Mouse (Mus musculus) heart, embryonic 10.5 days (tissue): ENCODE data around the gene Aldh3b3. TPM values are rescaled to one million over a fixed set of nuclear protein-coding genes. Genes with fewer than 3 reads are reported as not detected.

Experiments
- DNase-seq: peaks from one replicate; pipeline ENCODE4 v3.0.0-alpha.2; 2017; ENCODE audit warnings: low spot score
- H3K27ac ChIP-seq: fragments of 300-500 bp; sonication (generic); 2 replicates; pipeline ENCODE4 v1.5.1; 2016; ENCODE audit warnings: mild to moderate bottlenecking
- H3K27me3 ChIP-seq: fragments of 300-500 bp; sonication (generic); 2 replicates; pipeline ENCODE4 v1.6.1; 2016; ENCODE audit warnings: mild to moderate bottlenecking; ENCODE audit not compliant: poor library complexity, insufficient read depth, severe bottlenecking
- H3K36me3 ChIP-seq: fragments of 300-500 bp; sonication (generic); 2 replicates; pipeline ENCODE4 v1.6.1; 2016; ENCODE audit warnings: mild to moderate bottlenecking, moderate library complexity
- H3K4me1 ChIP-seq: fragments of 300-500 bp; sonication (generic); 2 replicates; pipeline ENCODE4 v1.6.1; 2016; ENCODE audit warnings: mild to moderate bottlenecking
- H3K4me3 ChIP-seq: fragments of 300-500 bp; sonication (generic); 2 replicates; pipeline ENCODE4 v1.5.1; 2016; ENCODE audit warnings: mild to moderate bottlenecking, moderate library complexity
- H3K9me3 ChIP-seq: fragments of 300-500 bp; sonication (generic); 2 replicates; pipeline ENCODE4 v1.6.1; 2016; ENCODE audit warnings: mild to moderate bottlenecking, moderate library complexity
- WGBS: fragments of 180-500 bp; shearing (Covaris S2); methylation state at CpG from one replicate; pipeline ENCODE4 v1.1.7; 2016; 5-methylcytosine and 5-hydroxymethylcytosine counted together
- polyA plus RNA-seq: library from polyadenylated mRNA; unstranded; fragments of >200 nt; fragmentation: Nextera tagmentation; extraction: Ambion mirVana; gene quantifications from 2 replicates; pipeline ENCODE4 v1.2.1, GENCODE M21; 2016

The Aldh3b3 gene
- polyA plus RNA-seq, 1 experiment from 2014 or later, result not detected

DNA sequence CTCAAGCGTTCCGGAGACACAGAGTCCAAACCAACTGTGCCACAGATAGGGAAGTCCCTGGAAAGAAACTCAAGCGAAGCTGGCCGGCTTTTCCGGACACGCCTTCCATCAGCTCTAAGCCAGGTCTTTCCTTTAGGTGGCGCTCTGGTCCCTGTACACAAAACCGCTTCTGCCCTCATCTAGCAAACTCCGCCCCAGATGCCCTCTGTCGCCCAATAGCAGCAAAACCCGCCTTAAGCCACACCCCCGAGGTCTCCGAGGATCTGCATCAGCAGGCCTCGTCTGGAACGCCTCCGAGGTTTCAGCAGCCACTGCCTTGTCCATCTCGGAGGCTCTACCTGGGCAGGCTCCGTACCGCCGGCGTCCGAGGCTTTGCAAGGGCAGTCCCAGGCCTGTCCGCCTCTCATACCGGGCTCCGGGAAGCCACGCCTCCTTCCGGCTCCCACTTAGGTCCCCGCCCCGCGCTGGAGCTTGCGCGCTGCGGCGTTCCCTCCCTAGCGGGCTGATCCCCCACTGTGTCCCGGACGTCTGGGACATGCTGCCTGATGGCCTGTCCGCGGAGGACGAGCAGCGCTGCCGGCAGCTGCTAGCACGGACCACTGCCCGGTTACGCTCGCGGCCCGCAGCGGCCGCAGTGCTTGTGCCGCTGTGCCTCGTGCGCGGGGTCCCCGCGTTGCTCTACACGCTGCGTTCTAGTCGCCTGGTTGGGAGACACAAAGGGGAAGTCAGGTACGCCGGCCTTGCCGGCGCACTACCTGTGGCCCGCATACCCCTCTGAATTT lies 41.9 kb downstream of the Aldh3b3 start, which contains the start of the genes Nudt8 and Gm49405:
Nudt8 (plus strand) TSS at position 462 of the 782 bp plus-strand sequence.
Gm49405 (plus strand) TSS at position 508 of the 782 bp plus-strand sequence.
- H3K27me3 ChIP-seq, result 0 out of 2 replicates have a peak, but pooled peaks cover 7% of the 10 kb centered on the region
- peak within 1 kb of the TSS; percentile 82 for H3K4me3 ChIP-seq
- H3K36me3 ChIP-seq, result peaks cover 17% of the 10 kb centered on the region
- H3K27ac ChIP-seq, result peak within 1 kb of the TSS; percentile 97
- H3K4me1 ChIP-seq, result peaks cover 62% of the 10 kb centered on the region
- under 1% methylated on average over 64 of the region's 64 CpGs for WGBS
- no peaks in the 10 kb centered on the region for H3K9me3 ChIP-seq
- DNase-seq, result peak; percentile 99

DNA sequence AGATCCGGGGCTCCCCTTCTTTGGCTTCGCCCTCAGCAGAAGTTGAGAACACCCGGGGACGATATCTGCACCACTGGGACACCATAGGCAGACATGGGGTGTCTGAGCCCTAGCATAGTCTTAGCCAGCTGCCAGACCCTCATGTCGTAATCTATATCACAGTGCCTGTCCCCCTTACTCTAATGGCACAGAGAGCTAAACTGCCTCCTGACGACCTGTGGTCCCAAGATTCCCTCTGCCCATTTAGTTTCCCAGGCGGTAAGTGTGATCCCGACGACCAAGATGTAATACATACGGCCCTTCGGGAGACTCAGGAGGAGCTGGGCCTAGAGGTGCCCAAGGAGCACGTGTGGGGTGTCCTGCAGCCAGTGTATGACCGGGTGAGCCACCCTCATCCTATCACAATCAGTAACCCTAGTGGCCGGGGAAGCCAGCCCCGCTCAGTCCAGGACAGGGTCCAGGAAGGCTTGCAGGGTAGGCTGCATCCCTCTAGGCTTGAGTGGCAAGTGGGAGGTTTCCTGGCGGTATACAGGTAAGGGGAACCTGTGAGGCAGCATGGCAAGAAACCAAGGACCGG lies 42.6 kb downstream of the Aldh3b3 start:
- H3K27ac ChIP-seq, result peak overlapping the region; percentile 97
- H3K27me3 ChIP-seq, result 0 out of 2 replicates have a peak, but pooled peaks cover 7% of the 10 kb centered on the region
- peaks cover 23% of the 10 kb centered on the region for H3K36me3 ChIP-seq
- no peaks in the 10 kb centered on the region for H3K9me3 ChIP-seq
- 19% methylated on average over 17 of the region's 17 CpGs for WGBS
- peaks cover 64% of the 10 kb centered on the region for H3K4me1 ChIP-seq
- H3K4me3 ChIP-seq, result peak overlapping the region; percentile 82
- DNase-seq, result no peak

DNA sequence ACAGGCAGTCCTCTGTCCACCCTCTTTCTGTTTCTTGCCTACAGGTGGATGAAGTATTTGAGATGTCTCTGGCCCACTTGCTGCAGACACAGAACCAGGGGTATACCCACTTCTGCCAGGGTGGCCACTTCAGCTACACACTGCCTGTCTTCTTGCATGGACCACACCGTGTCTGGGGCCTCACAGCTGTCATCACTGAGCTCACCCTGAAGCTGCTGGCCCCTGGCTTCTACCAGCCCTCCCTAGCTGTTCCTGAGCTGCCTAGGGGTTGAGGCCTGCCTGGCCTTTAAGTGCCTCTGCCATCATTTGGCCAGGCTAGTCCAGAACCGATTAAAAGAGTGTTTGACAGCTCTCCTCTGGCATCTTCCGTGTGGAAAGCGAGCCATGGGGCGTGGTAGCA lies 43.3 kb downstream of the Aldh3b3 start:
- Histone ChIP-seq H3K27me3 (0 out of 2 replicates have a peak, but pooled peaks cover 7% of the 10 kb centered on the region), H3K4me3 (peak overlapping the region; percentile 82), H3K27ac (peak overlapping the region; percentile 97), H3K36me3 (peaks cover 30% of the 10 kb centered on the region), H3K4me1 (peaks cover 63% of the 10 kb centered on the region), H3K9me3 (no peaks in the 10 kb centered on the region)
- no peak for DNase-seq
- 71% methylated on average over 5 of the region's 5 CpGs for WGBS

DNA sequence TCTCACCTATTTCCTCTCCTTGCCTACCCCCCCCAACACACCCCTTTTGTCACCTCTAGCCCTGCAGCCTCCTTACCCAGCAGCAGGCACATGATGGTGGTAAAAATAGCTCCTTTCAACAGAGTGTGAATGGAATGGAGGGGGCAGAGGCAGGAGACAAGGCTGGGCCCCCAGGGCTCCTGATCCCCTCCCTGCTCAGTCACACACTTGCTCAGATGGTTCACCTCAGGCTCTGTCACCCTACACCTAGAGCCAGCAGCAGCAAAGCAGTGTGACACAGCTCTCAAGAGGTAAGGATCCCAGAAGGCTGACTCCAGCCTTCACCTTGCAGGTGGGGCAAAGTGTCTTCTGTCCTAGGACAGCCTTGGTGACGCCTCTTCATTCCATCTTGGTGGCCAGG lies 44.7 kb downstream of the Aldh3b3 start, which contains the start of gene Doc2g:
Doc2g (plus strand) TSS at position 202 of the 400 bp plus-strand sequence.
- Histone ChIP-seq H3K4me1 (peaks cover 57% of the 10 kb centered on the region), H3K27ac (peak within 1 kb of the TSS; percentile 97), H3K27me3 (0 out of 2 replicates have a peak, but pooled peaks cover 7% of the 10 kb centered on the region), H3K4me3 (peak within 1 kb of the TSS; percentile 82), H3K9me3 (no peaks in the 10 kb centered on the region), H3K36me3 (peaks cover 44% of the 10 kb centered on the region)
- no peak for DNase-seq
- whole genome bisulfite sequencing, result 63% methylated on average over 1 of the region's 1 CpGs

DNA sequence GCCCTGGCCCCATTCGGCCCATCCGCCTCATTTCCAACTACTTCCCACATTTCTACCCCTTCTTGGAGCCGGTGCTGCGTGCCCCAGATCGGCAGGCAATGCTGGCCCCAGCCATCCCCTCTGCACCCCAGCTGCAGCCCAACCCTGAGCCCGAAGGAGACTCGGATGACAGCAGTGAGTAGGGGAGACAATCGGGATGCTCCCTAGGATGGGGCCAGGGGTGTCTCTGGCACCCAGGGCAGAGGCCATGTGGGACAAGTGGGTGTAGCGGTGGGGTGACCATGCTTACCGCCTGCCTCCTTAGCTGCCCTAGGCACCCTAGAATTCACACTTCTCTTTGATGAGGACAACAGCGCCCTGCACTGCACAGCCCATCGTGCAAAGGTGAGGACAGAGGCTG lies 45.2 kb downstream of the Aldh3b3 start:
- peak overlapping the region; percentile 97 for H3K27ac ChIP-seq
- 0 out of 2 replicates have a peak, but pooled peaks cover 7% of the 10 kb centered on the region for H3K27me3 ChIP-seq
- H3K4me3 ChIP-seq, result peak overlapping the region; percentile 30
- WGBS, result 70% methylated on average over 12 of the region's 12 CpGs
- H3K36me3 ChIP-seq, result peaks cover 49% of the 10 kb centered on the region
- H3K4me1 ChIP-seq, result peaks cover 53% of the 10 kb centered on the region
- no peak for DNase-seq
- no peaks in the 10 kb centered on the region for H3K9me3 ChIP-seq

DNA sequence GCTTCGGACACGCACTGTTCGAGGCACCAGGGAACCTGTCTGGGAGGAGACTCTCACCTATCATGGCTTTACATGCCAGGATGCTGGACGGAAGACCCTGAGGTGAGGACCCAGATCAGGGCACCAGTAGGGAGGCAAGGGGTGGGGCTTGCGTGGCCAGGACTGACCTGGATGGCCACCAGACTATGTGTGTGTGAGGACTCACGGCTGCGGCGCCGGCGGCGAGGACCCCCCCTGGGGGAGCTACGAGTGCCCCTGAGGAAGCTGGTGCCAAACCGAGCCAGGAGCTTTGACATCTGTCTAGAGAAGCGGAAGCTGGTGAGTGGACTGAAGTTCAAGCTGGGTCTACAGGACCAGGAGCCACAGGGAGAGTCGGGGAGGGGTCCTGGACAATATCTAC lies 45.9 kb downstream of the Aldh3b3 start:
- no peak for DNase-seq
- H3K36me3 ChIP-seq, result peaks cover 56% of the 10 kb centered on the region
- H3K9me3 ChIP-seq, result no peaks in the 10 kb centered on the region
- peak overlapping the region; percentile 30; the same call in 1 of the 2 replicates for H3K4me3 ChIP-seq
- H3K27me3 ChIP-seq, result 0 out of 2 replicates have a peak, but pooled peaks cover 2% of the 10 kb centered on the region
- WGBS, result 82% methylated on average over 15 of the region's 15 CpGs
- peak overlapping the region; percentile 97 for H3K27ac ChIP-seq
- H3K4me1 ChIP-seq, result peaks cover 51% of the 10 kb centered on the region

DNA sequence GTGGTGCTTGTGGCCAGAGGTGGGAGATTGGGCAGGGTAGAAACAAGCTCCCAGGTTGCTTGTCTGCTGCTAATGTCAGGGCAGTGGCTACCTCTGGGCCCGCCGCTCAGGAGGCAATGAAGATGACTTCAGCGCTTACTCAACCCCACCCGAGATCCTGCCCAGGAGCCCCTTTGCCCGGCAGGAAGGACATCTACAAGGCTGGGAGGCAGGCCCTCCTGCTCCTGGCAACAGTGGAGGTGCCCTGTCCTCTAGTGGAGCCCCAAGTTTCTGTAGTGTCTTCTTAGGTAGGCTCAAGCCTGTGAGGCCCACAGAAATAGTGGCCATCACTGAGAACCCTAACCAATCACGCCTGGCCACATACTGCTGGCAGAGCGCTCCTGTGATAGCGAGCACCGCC lies 46.6 kb downstream of the Aldh3b3 start:
- Histone ChIP-seq H3K4me1 (peaks cover 46% of the 10 kb centered on the region), H3K4me3 (0 out of 2 replicates have a peak overlapping the region, but pooled peaks have one; percentile 30), H3K27ac (no peak overlapping the region), H3K36me3 (peaks cover 64% of the 10 kb centered on the region), H3K9me3 (no peaks in the 10 kb centered on the region), H3K27me3 (no peaks in the 10 kb centered on the region)
- DNase-seq, result no peak
- 85% methylated on average over 9 of the region's 9 CpGs for WGBS

DNA sequence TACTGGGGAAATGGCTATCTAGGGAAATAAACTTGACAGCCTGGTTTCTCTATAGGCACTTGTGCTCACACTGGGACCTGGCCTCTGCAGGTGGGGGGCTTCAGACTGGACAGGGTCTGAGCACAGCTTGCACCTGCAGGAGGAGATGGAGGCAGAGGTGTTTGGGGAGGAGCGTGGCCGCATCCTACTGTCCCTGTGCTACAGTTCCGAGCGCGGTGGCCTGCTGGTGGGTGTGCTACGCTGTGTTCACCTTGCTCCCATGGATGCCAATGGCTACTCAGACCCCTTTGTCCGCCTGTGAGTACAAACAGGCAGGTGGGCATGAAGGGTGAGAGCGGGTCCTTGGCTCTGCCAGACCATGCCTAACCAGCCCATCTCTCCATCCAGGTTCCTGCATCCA lies 47.5 kb downstream of the Aldh3b3 start:
- Histone ChIP-seq H3K36me3 (peaks cover 67% of the 10 kb centered on the region), H3K4me3 (no peak overlapping the region), H3K4me1 (peaks cover 43% of the 10 kb centered on the region), H3K27ac (no peak overlapping the region), H3K27me3 (no peaks in the 10 kb centered on the region), H3K9me3 (no peaks in the 10 kb centered on the region)
- DNase-seq, result no peak
- WGBS, result 93% methylated on average over 8 of the region's 8 CpGs

DNA sequence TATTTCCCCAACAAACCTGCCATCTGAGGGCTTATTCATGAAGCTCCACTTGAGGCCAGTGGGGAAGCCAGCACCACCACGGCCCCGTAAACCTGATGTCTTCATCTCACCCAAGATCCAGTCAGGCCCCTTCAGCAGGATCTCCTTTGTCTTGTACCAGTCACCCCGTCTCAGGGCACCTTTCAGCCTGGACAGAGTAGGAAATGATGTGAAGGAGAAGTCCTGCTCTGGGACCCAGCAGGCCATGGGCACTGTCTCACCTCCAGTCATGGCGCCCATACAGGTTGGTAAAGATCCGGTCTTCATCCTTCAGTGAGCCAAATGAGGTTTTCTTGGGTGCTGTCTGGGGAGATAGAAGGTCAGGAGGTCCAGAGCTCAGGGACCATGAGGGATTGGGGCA lies 52.6 kb downstream of the Aldh3b3 start:
- Histone ChIP-seq H3K9me3 (no peaks in the 10 kb centered on the region), H3K27me3 (no peaks in the 10 kb centered on the region), H3K4me1 (peaks cover 28% of the 10 kb centered on the region), H3K36me3 (peaks cover 43% of the 10 kb centered on the region), H3K4me3 (peak overlapping the region; percentile 94; the same call in 1 of the 2 replicates), H3K27ac (no peak overlapping the region)
- 91% methylated on average over 5 of the region's 5 CpGs for WGBS
- DNase-seq, result no peak

DNA sequence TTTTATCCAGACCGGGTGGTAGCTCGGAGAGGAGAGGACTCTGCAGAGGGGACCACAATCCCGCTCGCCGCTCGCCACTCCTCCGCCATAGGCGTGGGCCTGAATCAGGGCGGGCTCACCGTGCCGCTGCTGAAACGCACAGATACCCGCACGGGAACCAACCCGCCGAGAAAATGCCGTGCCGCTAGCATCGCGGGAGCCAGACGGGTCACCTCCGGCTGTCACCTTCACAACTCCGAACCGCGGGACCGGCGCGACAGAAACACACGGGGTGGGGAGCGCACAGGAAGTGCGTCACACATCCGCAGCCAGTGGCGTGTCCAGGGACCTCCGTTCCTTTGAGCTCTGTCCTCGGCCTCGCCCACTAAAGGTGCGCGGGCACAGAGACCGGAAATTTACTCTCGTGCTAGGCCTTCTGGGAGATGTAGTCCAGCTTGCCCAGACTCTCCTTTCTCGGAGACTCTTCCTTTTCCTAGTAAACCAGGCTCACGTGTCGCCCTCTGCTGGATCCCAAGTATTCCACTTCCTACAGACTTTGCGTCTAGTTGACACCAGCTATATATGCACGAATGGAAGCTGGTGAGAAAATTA lies 54.1 kb downstream of the Aldh3b3 start, which contains the start of gene Ndufv1:
Ndufv1 (minus strand) TSS at position 375 of the 591 bp plus-strand sequence.
- Histone ChIP-seq H3K4me3 (peak within 1 kb of the TSS; percentile 94), H3K36me3 (peaks cover 29% of the 10 kb centered on the region), H3K9me3 (no peaks in the 10 kb centered on the region), H3K4me1 (peaks cover 28% of the 10 kb centered on the region), H3K27me3 (no peaks in the 10 kb centered on the region), H3K27ac (peak within 1 kb of the TSS; percentile 93)
- under 1% methylated on average over 45 of the region's 45 CpGs for WGBS
- peak; percentile 99 for DNase-seq

DNA sequence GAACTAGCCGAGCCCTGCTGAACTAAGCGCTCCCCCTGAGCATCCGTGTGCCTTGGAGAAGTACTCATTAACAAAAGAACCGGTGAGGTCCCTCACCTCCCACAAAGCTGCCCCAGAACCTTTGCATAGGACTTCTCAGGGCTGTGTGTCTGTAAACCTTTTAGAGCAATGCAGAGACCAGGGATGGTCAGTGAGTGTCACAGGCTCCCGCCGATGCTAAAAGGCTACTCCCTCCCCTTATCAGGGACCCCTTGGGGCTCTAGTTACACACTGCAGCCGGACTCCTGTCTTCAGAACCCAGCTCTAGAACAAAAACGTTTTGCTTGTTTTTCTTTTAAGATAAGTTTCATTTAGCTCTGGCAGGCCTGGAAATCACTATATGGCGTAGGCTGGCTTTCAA lies 54.6 kb downstream of the Aldh3b3 start:
- Histone ChIP-seq H3K9me3 (no peaks in the 10 kb centered on the region), H3K36me3 (peaks cover 24% of the 10 kb centered on the region), H3K27ac (peak overlapping the region; percentile 80), H3K27me3 (no peaks in the 10 kb centered on the region), H3K4me1 (peaks cover 28% of the 10 kb centered on the region), H3K4me3 (peak overlapping the region; percentile 94)
- WGBS, result 6% methylated on average over 9 of the region's 9 CpGs
- no peak for DNase-seq

DNA sequence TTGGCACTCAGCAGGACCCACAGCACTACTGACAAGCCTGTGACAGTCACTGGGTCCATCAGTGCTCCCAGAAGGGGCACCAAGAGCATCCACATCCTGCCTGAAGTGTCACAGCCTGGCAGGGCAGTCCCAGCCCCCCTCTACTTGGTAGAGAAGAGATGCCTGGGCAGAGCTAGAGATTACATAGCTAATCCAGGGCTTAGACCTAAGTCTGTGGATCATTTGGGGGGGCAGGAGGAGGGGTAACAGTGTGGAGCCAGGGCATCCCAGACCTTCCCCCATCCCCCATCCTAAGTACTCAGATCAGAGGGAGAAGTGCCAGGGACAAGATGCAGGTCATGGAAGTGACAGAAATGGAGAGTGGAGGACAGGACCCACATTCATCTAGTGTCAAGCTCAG lies 56.4 kb downstream of the Aldh3b3 start:
- Histone ChIP-seq H3K4me3 (no peak overlapping the region; the same call in 1 of the 2 replicates), H3K4me1 (peaks cover 28% of the 10 kb centered on the region), H3K36me3 (peaks cover 6% of the 10 kb centered on the region), H3K9me3 (no peaks in the 10 kb centered on the region), H3K27me3 (no peaks in the 10 kb centered on the region), H3K27ac (peak overlapping the region; percentile 53)
- DNase-seq, result no peak
